Mouse (Mus musculus): ENCODE data around the gene Lcn6. TPM values are rescaled to one million over a fixed set of nuclear protein-coding genes. Genes with fewer than 3 reads are reported as not detected.

Lcn6 gene
- not detected in 2 replicates for polyA plus RNA-seq (2016; fragmentation: Nextera tagmentation; extraction: Ambion mirVana)

DNA sequence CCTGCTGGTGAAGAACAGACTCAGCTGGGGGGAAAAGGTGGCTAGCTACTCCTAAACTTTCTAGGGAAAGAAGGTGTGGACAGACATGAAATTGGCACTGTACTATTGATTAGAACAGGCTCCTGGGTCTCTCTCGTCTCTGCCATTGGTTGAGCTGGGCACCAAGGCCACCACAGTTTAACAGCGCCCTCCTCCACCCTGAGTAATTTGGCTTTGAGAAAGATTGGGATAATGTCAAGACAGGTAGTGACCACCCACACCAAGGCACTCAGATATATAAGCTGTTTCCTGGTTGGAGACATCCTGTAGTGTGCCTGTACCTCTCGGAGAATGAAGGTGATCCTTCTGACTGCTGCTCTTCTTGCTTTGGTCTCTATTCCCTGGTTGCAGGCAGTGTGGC, at the start of gene Lcn6:
Gene Lcn6, plus strand, starts transcription at position 301 of the 400 bp plus-strand sequence.
- Histone ChIP-seq H3K4me3 (no peak within 1 kb of the TSS), H3K27ac (replicated peaks) (no peak within 1 kb of the TSS), H3K4me1 (no peaks in the 10 kb centered on the region), H3K36me3 (replicated peaks) (no peaks in the 10 kb centered on the region), H3K9me3 (no peaks in the 10 kb centered on the region), H3K27me3 (replicated peaks; ENCODE audit: low read depth, poor library complexity, severe bottlenecking) (no peaks in the 10 kb centered on the region)
- 92% methylated on average over 3 of the region's 3 CpGs for WGBS
- no peak for DNase-seq (ENCODE audit: low spot score)

DNA sequence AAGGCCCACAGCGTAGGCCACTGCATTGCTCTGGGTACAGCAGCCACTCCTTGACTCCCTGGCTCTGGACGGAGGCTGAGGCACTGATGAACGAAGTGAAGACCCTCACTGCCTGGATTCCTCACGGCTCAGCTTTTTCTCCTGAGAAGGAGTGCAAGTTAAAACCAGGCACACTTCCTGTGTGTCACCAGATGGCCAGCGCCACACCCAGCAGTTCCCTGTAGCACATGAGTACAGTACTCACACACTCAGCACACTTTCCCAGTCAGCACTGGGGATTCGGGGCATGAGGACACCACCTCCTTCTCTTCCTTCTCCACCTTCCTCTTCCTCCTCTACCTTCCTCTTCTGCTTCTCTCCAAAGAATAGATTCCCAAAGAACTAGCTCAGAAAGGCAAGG, 48.8 kb upstream of the Lcn6 start, which contains the start of gene Fcna:
Gene Fcna, minus strand, starts transcription at position 220 of the 400 bp plus-strand sequence.
- WGBS: 79% methylated on average over 6 of the region's 6 CpGs
- no peak for DNase-seq (ENCODE audit: low spot score)
- Histone ChIP-seq H3K9me3 (no peaks in the 10 kb centered on the region), H3K27me3 (replicated peaks; ENCODE audit: low read depth, poor library complexity, severe bottlenecking) (no peaks in the 10 kb centered on the region; the same call in 1 of the 2 replicates), H3K27ac (replicated peaks) (peak within 1 kb of the TSS; percentile 2; the same call in 1 of the 2 replicates), H3K4me3 (no peak within 1 kb of the TSS), H3K4me1 (peaks cover 14% of the 10 kb centered on the region), H3K36me3 (replicated peaks) (no peaks in the 10 kb centered on the region)

GRCm38 (mm10) chr2:25628738-25629137, 47.8 kb upstream of the Lcn6 start:
- H3K27me3 ChIP-seq (replicated peaks; ENCODE audit: low read depth, poor library complexity, severe bottlenecking): no peaks in the 10 kb centered on the region; the same call in 1 of the 2 replicates
- H3K4me1 ChIP-seq: peaks cover 14% of the 10 kb centered on the region
- no peaks in the 10 kb centered on the region for H3K36me3 ChIP-seq (replicated peaks)
- H3K27ac ChIP-seq (replicated peaks): peak overlapping the region; percentile 2; the same call in 1 of the 2 replicates
- H3K4me3 ChIP-seq: no peak overlapping the region
- no peak for DNase-seq (ENCODE audit: low spot score)
- no peaks in the 10 kb centered on the region for H3K9me3 ChIP-seq
- WGBS: 44% methylated on average over 4 of the region's 4 CpGs

- H3K36me3 ChIP-seq (replicated peaks): no peaks in the 10 kb centered on the region
- H3K27me3 ChIP-seq (replicated peaks; ENCODE audit: low read depth, poor library complexity, severe bottlenecking): no peaks in the 10 kb centered on the region
- H3K9me3 ChIP-seq: no peaks in the 10 kb centered on the region
- H3K27ac ChIP-seq (replicated peaks): no peak overlapping the region
- H3K4me1 ChIP-seq: peaks cover 3% of the 10 kb centered on the region
- 87% methylated on average over 3 of the region's 3 CpGs for WGBS
- H3K4me3 ChIP-seq: no peak overlapping the region
- DNase-seq (ENCODE audit: low spot score): no peak
Observed at GRCm38 (mm10) chr2:25633616-25634015, 43.0 kb upstream of the Lcn6 start.

- Histone ChIP-seq H3K4me3 (no peak overlapping the region), H3K9me3 (no peaks in the 10 kb centered on the region), H3K27me3 (replicated peaks; ENCODE audit: low read depth, poor library complexity, severe bottlenecking) (no peaks in the 10 kb centered on the region), H3K36me3 (replicated peaks) (no peaks in the 10 kb centered on the region), H3K4me1 (no peaks in the 10 kb centered on the region), H3K27ac (replicated peaks) (no peak overlapping the region)
- no peak for DNase-seq (ENCODE audit: low spot score)
- WGBS: 44% methylated on average over 1 of the region's 1 CpGs
Observed at GRCm38 (mm10) chr2:25634046-25634445, 42.5 kb upstream of the Lcn6 start.

DNA sequence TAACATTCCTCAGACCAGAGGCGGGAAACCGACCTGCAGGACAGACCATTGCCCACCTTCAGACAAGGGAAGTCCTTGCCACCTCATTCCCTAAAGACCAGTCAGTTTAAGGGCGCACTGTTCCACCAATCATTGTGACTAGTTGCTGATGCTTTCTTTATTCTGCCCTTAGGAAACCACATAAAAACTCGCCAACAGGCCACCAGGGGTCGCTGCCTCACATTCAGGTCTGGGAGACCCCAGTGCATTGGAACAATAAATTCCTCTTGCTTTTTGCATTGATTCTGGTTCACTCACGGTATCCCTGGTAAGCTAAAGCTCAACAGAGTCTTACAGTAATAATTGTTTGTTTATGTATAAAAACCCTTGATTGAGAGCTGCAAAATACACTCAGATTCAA, 36.7 kb upstream of the Lcn6 start:
- Histone ChIP-seq H3K9me3 (no peaks in the 10 kb centered on the region), H3K36me3 (replicated peaks) (no peaks in the 10 kb centered on the region), H3K27me3 (replicated peaks; ENCODE audit: low read depth, poor library complexity, severe bottlenecking) (no peaks in the 10 kb centered on the region), H3K27ac (replicated peaks) (no peak overlapping the region), H3K4me3 (no peak overlapping the region), H3K4me1 (0 out of 2 replicates have a peak, but pooled peaks cover 3% of the 10 kb centered on the region)
- WGBS: 15% methylated on average over 6 of the region's 6 CpGs
- peak; percentile 71 for DNase-seq (ENCODE audit: low spot score)

- H3K4me3 ChIP-seq: no peak within 1 kb of the TSS
- peaks cover 15% of the 10 kb centered on the region for H3K4me1 ChIP-seq
- no peaks in the 10 kb centered on the region for H3K9me3 ChIP-seq
- no peak for DNase-seq (ENCODE audit: low spot score)
- no peaks in the 10 kb centered on the region for H3K36me3 ChIP-seq (replicated peaks)
- 78% methylated on average over 2 of the region's 2 CpGs for WGBS
- H3K27me3 ChIP-seq (replicated peaks; ENCODE audit: low read depth, poor library complexity, severe bottlenecking): no peaks in the 10 kb centered on the region
- no peak within 1 kb of the TSS for H3K27ac ChIP-seq (replicated peaks)
Observed at GRCm38 (mm10) chr2:25652902-25653301, 23.7 kb upstream of the Lcn6 start, which contains the start of gene Lcn8. Gene Lcn8, plus strand, starts transcription at chr2:25653120.

DNA sequence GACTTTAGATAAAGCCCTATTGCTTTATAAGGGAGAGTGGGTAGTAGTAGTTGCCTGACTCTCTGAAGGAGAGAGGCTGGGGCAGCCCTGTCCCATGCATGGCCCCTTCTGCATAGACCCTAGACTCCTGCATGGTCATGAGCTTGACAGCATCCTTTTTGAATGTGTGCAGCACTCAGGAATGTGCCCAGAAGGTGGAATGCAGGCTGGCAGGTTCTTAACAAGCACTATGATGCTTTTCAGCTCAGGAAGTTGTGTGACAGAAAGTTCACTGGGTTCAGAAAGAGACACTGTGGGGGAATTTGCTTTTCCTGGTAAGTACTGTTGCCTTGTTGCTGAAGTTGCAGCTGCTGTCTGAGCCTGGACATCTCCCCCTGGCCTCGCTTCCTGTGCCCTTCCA, 22.1 kb upstream of the Lcn6 start:
- 0 out of 2 replicates have a peak overlapping the region, but pooled peaks have one; percentile 7 for H3K27ac ChIP-seq (replicated peaks)
- no peaks in the 10 kb centered on the region for H3K9me3 ChIP-seq
- H3K4me1 ChIP-seq: peaks cover 15% of the 10 kb centered on the region
- DNase-seq (ENCODE audit: low spot score): peak; percentile 26
- H3K36me3 ChIP-seq (replicated peaks): no peaks in the 10 kb centered on the region
- H3K4me3 ChIP-seq: no peak overlapping the region
- H3K27me3 ChIP-seq (replicated peaks; ENCODE audit: low read depth, poor library complexity, severe bottlenecking): no peaks in the 10 kb centered on the region
- 45% methylated on average over 1 of the region's 1 CpGs for WGBS

GRCm38 (mm10) chr2:25656691-25657090, 19.9 kb upstream of the Lcn6 start:
- 89% methylated on average over 4 of the region's 4 CpGs for WGBS
- Histone ChIP-seq H3K27me3 (replicated peaks; ENCODE audit: low read depth, poor library complexity, severe bottlenecking) (no peaks in the 10 kb centered on the region), H3K4me3 (no peak overlapping the region)

GRCm38 (mm10) chr2:25657246-25657645, 19.3 kb upstream of the Lcn6 start:
- H3K4me3 ChIP-seq: no peak overlapping the region
- H3K9me3 ChIP-seq: no peaks in the 10 kb centered on the region
- WGBS: 91% methylated on average over 4 of the region's 4 CpGs
- no peaks in the 10 kb centered on the region for H3K27me3 ChIP-seq (replicated peaks; ENCODE audit: low read depth, poor library complexity, severe bottlenecking)
- DNase-seq (ENCODE audit: low spot score): no peak
- no peak overlapping the region for H3K27ac ChIP-seq (replicated peaks)
- H3K4me1 ChIP-seq: peaks cover 15% of the 10 kb centered on the region
- H3K36me3 ChIP-seq (replicated peaks): no peaks in the 10 kb centered on the region

More at GRCm38 (mm10) chr2:25656691-25657090, 19.9 kb upstream of the Lcn6 start:
- peaks cover 15% of the 10 kb centered on the region for H3K4me1 ChIP-seq
- no peaks in the 10 kb centered on the region for H3K9me3 ChIP-seq
- no peak overlapping the region for H3K27ac ChIP-seq (replicated peaks)
- no peaks in the 10 kb centered on the region for H3K36me3 ChIP-seq (replicated peaks)
- DNase-seq (ENCODE audit: low spot score): no peak

GRCm38 (mm10) chr2:25657652-25658051, 18.9 kb upstream of the Lcn6 start, which contains the start of gene Lcn5:
Gene Lcn5, plus strand, starts transcription at chr2:25657952.
- no peaks in the 10 kb centered on the region for H3K9me3 ChIP-seq
- no peaks in the 10 kb centered on the region for H3K27me3 ChIP-seq (replicated peaks; ENCODE audit: low read depth, poor library complexity, severe bottlenecking)
- no peak for DNase-seq (ENCODE audit: low spot score)
- no peak within 1 kb of the TSS for H3K27ac ChIP-seq (replicated peaks)
- H3K4me1 ChIP-seq: peaks cover 15% of the 10 kb centered on the region
- H3K36me3 ChIP-seq (replicated peaks): no peaks in the 10 kb centered on the region
- H3K4me3 ChIP-seq: no peak within 1 kb of the TSS

GRCm38 (mm10) chr2:25660279-25660678, 16.3 kb upstream of the Lcn6 start:
- H3K27ac ChIP-seq (replicated peaks): no peak overlapping the region
- no peaks in the 10 kb centered on the region for H3K9me3 ChIP-seq
- no peaks in the 10 kb centered on the region for H3K27me3 ChIP-seq (replicated peaks; ENCODE audit: low read depth, poor library complexity, severe bottlenecking)
- H3K4me3 ChIP-seq: no peak overlapping the region
- H3K4me1 ChIP-seq: 0 out of 2 replicates have a peak, but pooled peaks cover under 1% of the 10 kb centered on the region
- H3K36me3 ChIP-seq (replicated peaks): no peaks in the 10 kb centered on the region
- 88% methylated on average over 8 of the region's 8 CpGs for WGBS
- no peak for DNase-seq (ENCODE audit: low spot score)

DNA sequence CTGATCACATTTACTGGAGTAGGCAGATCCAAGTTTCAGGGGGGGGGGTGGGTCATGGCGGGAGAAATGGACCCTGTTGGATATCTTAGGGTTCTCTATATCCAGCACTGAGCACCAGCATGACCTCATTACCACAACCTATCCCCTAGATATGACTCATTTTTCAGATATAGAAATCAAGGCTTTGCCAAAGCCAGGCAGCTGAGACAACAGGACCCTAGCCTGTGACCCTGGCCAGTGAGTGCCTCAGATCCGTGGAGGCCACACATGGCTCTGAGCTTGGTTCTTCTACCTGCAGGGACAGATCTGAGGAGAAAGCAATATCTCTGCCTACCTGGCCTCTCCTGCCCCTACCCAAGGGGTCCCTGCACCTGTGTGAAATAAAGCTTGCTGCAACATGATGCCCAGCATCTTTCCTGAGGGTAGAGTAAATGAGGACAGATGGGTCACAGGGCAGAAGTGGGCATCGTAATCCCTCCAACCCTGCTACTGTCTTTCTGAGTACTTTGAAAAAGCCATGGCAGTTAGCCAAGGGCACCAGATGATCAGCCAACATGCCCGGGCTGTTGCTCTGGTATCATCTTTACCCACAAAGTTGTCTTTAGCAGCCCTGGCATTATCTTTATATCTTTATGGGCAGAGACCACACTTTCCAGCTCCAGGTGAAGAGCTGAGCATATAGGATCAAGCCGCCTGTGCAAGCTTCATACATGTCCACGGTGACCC, 15.2 kb upstream of the Lcn6 start:
- 86% methylated on average over 6 of the region's 6 CpGs for WGBS

More for the DNA sequence above, 15.2 kb upstream of the Lcn6 start:
- DNase-seq (ENCODE audit: low spot score): no peak
- Histone ChIP-seq H3K27ac (replicated peaks) (no peak overlapping the region), H3K27me3 (replicated peaks; ENCODE audit: low read depth, poor library complexity, severe bottlenecking) (no peaks in the 10 kb centered on the region), H3K4me3 (no peak overlapping the region), H3K4me1 (no peaks in the 10 kb centered on the region), H3K9me3 (no peaks in the 10 kb centered on the region), H3K36me3 (replicated peaks) (no peaks in the 10 kb centered on the region)

Measured in embryonic facial prominence, embryonic 10.5 days (tissue).